Mouse (Mus musculus): ENCODE measurements at regions not wholly inside any gene's neighbourhood (a gene's known extent, or its start where the extent isn't known, plus 50 kb on each side); places are given as distances from the start of the nearest gene placed in this dataset.

GRCm38 (mm10) chr3:137193873-137194272, 147.0 kb upstream of the Emcn start:
- 82% methylated on average over 1 of the region's 1 CpGs for whole genome bisulfite sequencing
- DNase-seq (ENCODE audit: low spot score) = no peak
- Histone ChIP-seq H3K4me3 (no peak overlapping the region), H3K36me3 (no peaks in the 10 kb centered on the region), H3K27ac (no peak overlapping the region), H3K4me1 (peaks cover 4% of the 10 kb centered on the region; the same call in 1 of the 2 replicates), H3K27me3 (ENCODE audit: low read depth, poor library complexity, severe bottlenecking) (no peaks in the 10 kb centered on the region), H3K9me3 (replicated peaks) (no peaks in the 10 kb centered on the region)

GRCm38 (mm10) chr3:137211667-137212066, 129.2 kb upstream of the Emcn start:
- H3K4me1 ChIP-seq = no peaks in the 10 kb centered on the region
- H3K27me3 ChIP-seq (ENCODE audit: low read depth, poor library complexity, severe bottlenecking) = no peaks in the 10 kb centered on the region
- DNase-seq (ENCODE audit: low spot score) = no peak
- WGBS = 87% methylated on average over 3 of the region's 3 CpGs
- H3K27ac ChIP-seq = no peak overlapping the region
- H3K4me3 ChIP-seq = no peak overlapping the region
- H3K36me3 ChIP-seq = no peaks in the 10 kb centered on the region
- H3K9me3 ChIP-seq (replicated peaks) = no peaks in the 10 kb centered on the region

GRCm38 (mm10) chr3:137216036-137216435, 124.8 kb upstream of the Emcn start:
- Histone ChIP-seq H3K27ac (no peak overlapping the region), H3K27me3 (ENCODE audit: low read depth, poor library complexity, severe bottlenecking) (no peaks in the 10 kb centered on the region), H3K4me1 (no peaks in the 10 kb centered on the region), H3K36me3 (no peaks in the 10 kb centered on the region), H3K4me3 (no peak overlapping the region), H3K9me3 (replicated peaks) (no peaks in the 10 kb centered on the region)
- no peak for DNase-seq (ENCODE audit: low spot score)
- WGBS = 92% methylated on average over 1 of the region's 1 CpGs

- H3K4me1 ChIP-seq = no peaks in the 10 kb centered on the region
- H3K4me3 ChIP-seq = no peak overlapping the region
- H3K9me3 ChIP-seq (replicated peaks) = no peaks in the 10 kb centered on the region
- H3K27me3 ChIP-seq (ENCODE audit: low read depth, poor library complexity, severe bottlenecking) = no peaks in the 10 kb centered on the region
- DNase-seq (ENCODE audit: low spot score) = no peak
- no peaks in the 10 kb centered on the region for H3K36me3 ChIP-seq
- H3K27ac ChIP-seq = no peak overlapping the region
Observed at GRCm38 (mm10) chr3:137217245-137217644, 123.6 kb upstream of the Emcn start.

GRCm38 (mm10) chr3:137217926-137218325, 122.9 kb upstream of the Emcn start:
- no peak for DNase-seq (ENCODE audit: low spot score)
- Histone ChIP-seq H3K27ac (no peak overlapping the region), H3K36me3 (no peaks in the 10 kb centered on the region), H3K4me1 (no peaks in the 10 kb centered on the region), H3K9me3 (replicated peaks) (no peaks in the 10 kb centered on the region), H3K4me3 (no peak overlapping the region), H3K27me3 (ENCODE audit: low read depth, poor library complexity, severe bottlenecking) (no peaks in the 10 kb centered on the region)
- WGBS = 95% methylated on average over 5 of the region's 5 CpGs

GRCm38 (mm10) chr3:137226151-137226550, 114.7 kb upstream of the Emcn start:
- Histone ChIP-seq H3K4me3 (no peak overlapping the region), H3K27ac (no peak overlapping the region), H3K4me1 (no peaks in the 10 kb centered on the region), H3K9me3 (replicated peaks) (no peaks in the 10 kb centered on the region), H3K36me3 (no peaks in the 10 kb centered on the region), H3K27me3 (ENCODE audit: low read depth, poor library complexity, severe bottlenecking) (no peaks in the 10 kb centered on the region)
- DNase-seq (ENCODE audit: low spot score) = no peak
- 89% methylated on average over 1 of the region's 1 CpGs for WGBS

GRCm38 (mm10) chr3:137227122-137227838, 113.6 kb upstream of the Emcn start:
- Histone ChIP-seq H3K4me1 (no peaks in the 10 kb centered on the region), H3K27ac (no peak overlapping the region), H3K36me3 (no peaks in the 10 kb centered on the region), H3K9me3 (replicated peaks) (no peaks in the 10 kb centered on the region), H3K27me3 (ENCODE audit: low read depth, poor library complexity, severe bottlenecking) (no peaks in the 10 kb centered on the region), H3K4me3 (no peak overlapping the region)
- 96% methylated on average over 5 of the region's 5 CpGs for WGBS
- no peak for DNase-seq (ENCODE audit: low spot score)

GRCm38 (mm10) chr3:137228416-137228815, 112.5 kb upstream of the Emcn start:
- Histone ChIP-seq H3K4me1 (no peaks in the 10 kb centered on the region), H3K9me3 (replicated peaks) (no peaks in the 10 kb centered on the region), H3K4me3 (no peak overlapping the region), H3K27ac (no peak overlapping the region), H3K27me3 (ENCODE audit: low read depth, poor library complexity, severe bottlenecking) (no peaks in the 10 kb centered on the region), H3K36me3 (no peaks in the 10 kb centered on the region)
- 87% methylated on average over 5 of the region's 5 CpGs for WGBS
- DNase-seq (ENCODE audit: low spot score) = no peak

- no peaks in the 10 kb centered on the region for H3K27me3 ChIP-seq (ENCODE audit: low read depth, poor library complexity, severe bottlenecking)
- no peak overlapping the region for H3K4me3 ChIP-seq
- no peaks in the 10 kb centered on the region for H3K4me1 ChIP-seq
- no peak for DNase-seq (ENCODE audit: low spot score)
- H3K9me3 ChIP-seq (replicated peaks) = no peaks in the 10 kb centered on the region
- H3K27ac ChIP-seq = no peak overlapping the region
- H3K36me3 ChIP-seq = no peaks in the 10 kb centered on the region
- WGBS = 71% methylated on average over 1 of the region's 1 CpGs
Observed at GRCm38 (mm10) chr3:137242877-137243276, 98.0 kb upstream of the Emcn start.

- Histone ChIP-seq H3K27ac (no peak overlapping the region), H3K9me3 (replicated peaks) (no peaks in the 10 kb centered on the region), H3K4me1 (no peaks in the 10 kb centered on the region), H3K36me3 (no peaks in the 10 kb centered on the region), H3K27me3 (ENCODE audit: low read depth, poor library complexity, severe bottlenecking) (peaks cover 69% of the 10 kb centered on the region), H3K4me3 (no peak overlapping the region)
- no peak for DNase-seq (ENCODE audit: low spot score)
- 93% methylated on average over 4 of the region's 4 CpGs for WGBS
Observed at GRCm38 (mm10) chr3:137263907-137264306, 77.0 kb upstream of the Emcn start.

- Histone ChIP-seq H3K36me3 (no peaks in the 10 kb centered on the region), H3K27ac (no peak overlapping the region), H3K4me3 (no peak overlapping the region), H3K9me3 (replicated peaks) (no peaks in the 10 kb centered on the region), H3K4me1 (no peaks in the 10 kb centered on the region), H3K27me3 (ENCODE audit: low read depth, poor library complexity, severe bottlenecking) (peaks cover 42% of the 10 kb centered on the region)
- no peak for DNase-seq (ENCODE audit: low spot score)
- 84% methylated on average over 1 of the region's 1 CpGs for WGBS
Observed at GRCm38 (mm10) chr3:137267752-137268151, 73.1 kb upstream of the Emcn start.

- 84% methylated on average over 8 of the region's 8 CpGs for WGBS
- DNase-seq (ENCODE audit: low spot score) = no peak
- H3K36me3 ChIP-seq = no peaks in the 10 kb centered on the region
- H3K27me3 ChIP-seq (ENCODE audit: low read depth, poor library complexity, severe bottlenecking) = no peaks in the 10 kb centered on the region
- H3K27ac ChIP-seq = no peak overlapping the region
- H3K9me3 ChIP-seq (replicated peaks) = no peaks in the 10 kb centered on the region
- no peaks in the 10 kb centered on the region for H3K4me1 ChIP-seq
- H3K4me3 ChIP-seq = no peak overlapping the region
Observed at GRCm38 (mm10) chr3:137275444-137275843, 65.4 kb upstream of the Emcn start.

GRCm38 (mm10) chr3:137279284-137279683, 61.6 kb upstream of the Emcn start:
- WGBS = 84% methylated on average over 1 of the region's 1 CpGs
- DNase-seq (ENCODE audit: low spot score) = no peak
- no peaks in the 10 kb centered on the region for H3K36me3 ChIP-seq

GRCm38 (mm10) chr3:137281052-137281451, 59.8 kb upstream of the Emcn start:
- 92% methylated on average over 7 of the region's 7 CpGs for WGBS
- Histone ChIP-seq H3K4me3 (no peak overlapping the region), H3K36me3 (no peaks in the 10 kb centered on the region), H3K4me1 (no peaks in the 10 kb centered on the region), H3K9me3 (replicated peaks) (no peaks in the 10 kb centered on the region), H3K27ac (no peak overlapping the region), H3K27me3 (ENCODE audit: low read depth, poor library complexity, severe bottlenecking) (no peaks in the 10 kb centered on the region)
- DNase-seq (ENCODE audit: low spot score) = no peak

More at GRCm38 (mm10) chr3:137279284-137279683, 61.6 kb upstream of the Emcn start:
- Histone ChIP-seq H3K27me3 (ENCODE audit: low read depth, poor library complexity, severe bottlenecking) (no peaks in the 10 kb centered on the region), H3K27ac (no peak overlapping the region), H3K4me3 (no peak overlapping the region), H3K4me1 (no peaks in the 10 kb centered on the region), H3K9me3 (replicated peaks) (no peaks in the 10 kb centered on the region)
